Mouse (Mus musculus): ENCODE measurements at regions not wholly inside any gene's neighbourhood (a gene's known extent, or its start where the extent isn't known, plus 50 kb on each side); places are given as distances from the start of the nearest gene placed in this dataset.

DNA sequence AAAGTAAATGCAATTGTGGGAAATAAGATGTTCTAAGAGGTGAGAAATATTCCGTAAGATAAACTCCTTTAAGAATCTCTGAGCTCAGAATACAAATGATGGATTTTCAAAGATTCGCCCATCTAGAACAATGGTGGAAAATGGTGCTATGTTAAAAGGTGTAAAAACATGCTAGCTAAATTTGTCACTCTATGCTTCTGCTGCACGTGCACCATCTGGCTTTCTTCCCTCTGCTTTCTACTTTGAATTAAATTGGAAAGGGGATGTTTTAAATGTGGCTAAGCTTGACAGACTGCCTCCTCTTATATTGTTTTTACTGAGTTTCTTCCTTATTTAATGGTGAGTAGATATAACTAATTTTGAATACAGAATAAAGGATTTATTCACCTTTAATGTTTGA, 887.7 kb upstream of the Map3k7 start:
- no peak for TF ChIP-seq CTCF (IDR thresholded peaks at IDR 0.05; ENCODE audit: low read depth)
- no peak for TF ChIP-seq EP300 (IDR thresholded peaks at IDR 0.05; ENCODE audit: low read depth)
